In genomic region chr1:179668013-179668805, GRCm38 (mm10) we compare ENCODE assay signal across 8 mouse cellular contexts. TPM values are rescaled to one million over a fixed set of nuclear protein-coding genes. Genes with fewer than 3 reads are reported as not detected.
DNase-seq lines count a peak whose midpoint lies in the region; ATAC-seq and TF ChIP-seq lines count a peak whose summit lies in the region.

Gene Sccpdh (plus strand): TSS chr1:179668210.

- DNase-seq in Patski (ENCODE audit: low read depth, low spot score) = no peak
- DNase-seq in cerebellum, postnatal 14 days = peak; percentile 88 to 90
- peak; percentile 60 to 66 for DNase-seq in frontal cortex, postnatal 25 days (ENCODE audit: low spot score in 2 of 2)
- peak; percentile 75 to 80 for DNase-seq in layer of hippocampus, postnatal 14 days (ENCODE audit: low spot score in 2 of 2)
- DNase-seq in lung, postnatal 10 days = peak; percentile 93
- DNase-seq in ovary, postnatal 14 days (ENCODE audit: low spot score) = peak; percentile 71
- DNase-seq in thymus, postnatal 14 days = peak; percentile 84

- H3K4me3 ChIP-seq in hindbrain, embryonic 13.5 days = peak within 1 kb of the TSS; percentile 83

- peak within 1 kb of the TSS; percentile 92 for H3K27ac ChIP-seq in hindbrain, embryonic 13.5 days

- TF ChIP-seq CTCF in Patski (IDR thresholded peaks at IDR 0.05) = no peak

- H3K9me3 ChIP-seq in hindbrain, embryonic 13.5 days = no peaks in the 10 kb centered on the region

- peaks cover 20% of the 10 kb centered on the region for H3K36me3 ChIP-seq in hindbrain, embryonic 13.5 days

- peaks cover 25% of the 10 kb centered on the region for H3K4me1 ChIP-seq in hindbrain, embryonic 13.5 days (replicated peaks)

- POLR2A ChIA-PET in Patski (lab: Charles Lee) = interaction anchor here (0.6 to 1.3 kb wide), 4 partner anchors 15 to 39 kb away, joined by 3 to 6 read pairs (median 4); no protein-coding TSS in a partner anchor

- peak; percentile 82 for ATAC-seq in Patski
- peak; percentile 98 for ATAC-seq in hindbrain, embryonic 13.5 days (ENCODE audit: low FRiP score)

- in situ Hi-C loops in Patski (cut with MboI; ENCODE audit: low pct_unique_long_range_greater_than_20kb) = no loop called here

- CTCF ChIA-PET in Patski (lab: Charles Lee) = interaction anchor here (0.9 to 2.1 kb wide), 6 partner anchors 8 to 177 kb away, joined by 3 to 10 read pairs (median 4); no protein-coding TSS in a partner anchor

- H3K9ac ChIP-seq in hindbrain, embryonic 13.5 days = peak within 1 kb of the TSS; percentile 92

- under 1% methylated on average over 81 of the region's 84 CpGs for WGBS in hindbrain, embryonic 13.5 days

- H3K27me3 ChIP-seq in Patski = no peaks in the 10 kb centered on the region
- H3K27me3 ChIP-seq in hindbrain, embryonic 13.5 days = no peaks in the 10 kb centered on the region

- H3K4me2 ChIP-seq in hindbrain, embryonic 13.5 days = peak within 1 kb of the TSS; percentile 69

RNA-seq across cellular contexts. Expression of gene Sccpdh, which starts in this region (rescaled TPM):
- 67.5 TPM for polyA plus RNA-seq in Patski (2021)
- polyA plus RNA-seq in hindbrain, embryonic 13.5 days (2015; fragmentation: Nextera tagmentation; extraction: Ambion mirVana) = 142 and 147 TPM in 2 replicates
- 10 to 100 TPM; 69.1 to 69.4 TPM for total RNA-seq in layer of hippocampus, postnatal 14 days (2021)
